Mouse (Mus musculus) ES-CJ7 (cell line): ENCODE measurements around the gene Trim28.
A peak's percentile ranks its signal among the peaks of the same experiment; 100 is the strongest.

Experiments
- DNase-seq: peaks from one replicate; pipeline ENCODE4 v3.0.0; 2011; ENCODE audit warnings: low read depth, low spot score

Gene Trim28

GRCm38 (mm10) chr7:12998851-12999250 is at the start of gene Trim28:
Gene Trim28, plus strand, starts transcription at chr7:12999114.
- DNase-seq = no peak

- no peak for DNase-seq
These were observed 49.1 kb upstream of the Trim28 start for GRCm38 (mm10) chr7:12949872-12950229.

- DNase-seq = peak; percentile 74
These were observed 44.0 kb upstream of the Trim28 start for GRCm38 (mm10) chr7:12954896-12955295.

GRCm38 (mm10) chr7:12957511-12957910 is 41.4 kb upstream of the Trim28 start:
- DNase-seq = no peak

GRCm38 (mm10) chr7:12958948-12959347 is 40.0 kb upstream of the Trim28 start:
- no peak for DNase-seq

- DNase-seq = peak; percentile 76
These were observed 39.2 kb upstream of the Trim28 start for GRCm38 (mm10) chr7:12959718-12960117.

- DNase-seq = peak; percentile 92
These were observed 37.3 kb upstream of the Trim28 start for GRCm38 (mm10) chr7:12961511-12962141.

GRCm38 (mm10) chr7:12965678-12966091 is 33.2 kb upstream of the Trim28 start, which contains the start of gene Zfp324:
Gene Zfp324, plus strand, starts transcription at chr7:12965838.
- DNase-seq = peak; percentile 90

- peak; percentile 33 for DNase-seq
These were observed 32.6 kb upstream of the Trim28 start for GRCm38 (mm10) chr7:12966104-12966845.

GRCm38 (mm10) chr7:12970906-12971305 is 28.0 kb upstream of the Trim28 start:
- peak; percentile 53 for DNase-seq

GRCm38 (mm10) chr7:12977682-12978389 is 21.1 kb upstream of the Trim28 start, which contains the start of gene Zfp446:
Gene Zfp446, plus strand, starts transcription at chr7:12977848.
- peak; percentile 96 for DNase-seq

GRCm38 (mm10) chr7:12978931-12979722 is 19.8 kb upstream of the Trim28 start:
- no peak for DNase-seq

- DNase-seq = peak; percentile 48
These were observed 19.1 kb upstream of the Trim28 start for GRCm38 (mm10) chr7:12979776-12980175.

- DNase-seq = peak; percentile 51
These were observed 18.6 kb upstream of the Trim28 start for GRCm38 (mm10) chr7:12980291-12980690.

GRCm38 (mm10) chr7:12985724-12986123 is 13.2 kb upstream of the Trim28 start:
- DNase-seq = no peak

- DNase-seq = peak; percentile 61
These were observed 12.0 kb upstream of the Trim28 start for GRCm38 (mm10) chr7:12986906-12987305.

- no peak for DNase-seq
These were observed 11.3 kb upstream of the Trim28 start for GRCm38 (mm10) chr7:12987409-12988189.

GRCm38 (mm10) chr7:12992222-12992621 is 6.7 kb upstream of the Trim28 start:
- DNase-seq = peak; percentile 57

GRCm38 (mm10) chr7:12993148-12993547 is 5.8 kb upstream of the Trim28 start:
- no peak for DNase-seq

GRCm38 (mm10) chr7:12995862-12996261 is 3.1 kb upstream of the Trim28 start:
- DNase-seq = no peak

GRCm38 (mm10) chr7:12997230-12997629 is 1.7 kb upstream of the Trim28 start:
- no peak for DNase-seq
